Mouse (Mus musculus) central nervous system, embryonic 11.5 days (tissue): ENCODE measurements around the gene Rasa3. TPM values are rescaled to one million over a fixed set of nuclear protein-coding genes. Genes with fewer than 3 reads are reported as not detected.

Experiments used
- polyA plus RNA-seq: library from polyadenylated mRNA; depleted of rRNA; stranded (reverse); fragments of >200 nt; gene quantifications from 2 replicates; pipeline ENCODE4 v1.2.3, GENCODE M21; 2012; rRNA removed

Gene Rasa3
- 18.8 and 23.7 TPM in 2 replicates for polyA plus RNA-seq

DNA sequence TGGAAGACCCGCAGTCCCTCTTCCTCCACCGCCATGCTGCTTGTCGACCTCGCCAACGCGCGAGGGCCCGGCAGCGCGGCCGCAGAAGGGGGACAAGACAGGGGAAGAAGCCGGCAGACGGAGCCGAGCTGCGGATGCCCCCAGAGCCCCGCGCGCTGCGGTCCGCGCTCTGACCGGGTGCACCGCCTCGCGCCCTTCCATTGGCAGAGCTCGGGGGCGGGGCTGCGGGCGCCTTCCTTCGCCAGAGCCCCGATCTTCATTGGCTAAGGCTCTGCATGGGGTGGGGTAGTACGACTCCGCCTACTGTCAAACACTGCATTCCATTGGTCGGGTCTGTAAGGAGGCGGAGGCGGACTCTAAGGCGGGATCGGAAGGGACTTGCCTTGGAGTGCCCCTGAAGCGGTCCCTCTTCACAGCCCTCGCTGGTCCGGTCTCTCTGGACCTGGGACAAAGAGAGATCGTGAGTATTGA is at the start of gene Rasa3:
Gene Rasa3, minus strand, starts transcription at position 191 of the 471 bp plus-strand sequence.

DNA sequence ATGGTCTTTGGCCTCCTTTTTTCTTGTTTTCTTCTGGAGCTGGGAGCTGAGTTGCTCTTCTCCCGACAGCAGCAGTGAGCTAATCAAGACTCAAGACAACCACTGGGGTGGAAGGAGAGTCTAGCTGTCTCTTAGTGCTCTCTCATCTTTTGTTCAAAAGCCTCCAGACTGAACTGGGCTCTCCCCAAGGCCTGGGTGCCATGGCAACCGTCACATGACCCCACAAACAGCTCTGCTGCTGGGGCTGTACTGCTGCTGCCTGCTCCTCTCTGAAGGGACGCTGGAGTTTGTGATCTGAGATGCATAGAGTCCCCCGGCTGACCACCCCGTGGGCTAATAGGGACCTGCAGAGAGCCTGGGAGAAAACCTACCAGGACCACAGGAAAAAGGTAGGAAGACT is 28.3 kb upstream of the Rasa3 start, which contains the start of gene Cfap97d2:
Gene Cfap97d2, plus strand, starts transcription at position 222 of the 400 bp plus-strand sequence.

DNA sequence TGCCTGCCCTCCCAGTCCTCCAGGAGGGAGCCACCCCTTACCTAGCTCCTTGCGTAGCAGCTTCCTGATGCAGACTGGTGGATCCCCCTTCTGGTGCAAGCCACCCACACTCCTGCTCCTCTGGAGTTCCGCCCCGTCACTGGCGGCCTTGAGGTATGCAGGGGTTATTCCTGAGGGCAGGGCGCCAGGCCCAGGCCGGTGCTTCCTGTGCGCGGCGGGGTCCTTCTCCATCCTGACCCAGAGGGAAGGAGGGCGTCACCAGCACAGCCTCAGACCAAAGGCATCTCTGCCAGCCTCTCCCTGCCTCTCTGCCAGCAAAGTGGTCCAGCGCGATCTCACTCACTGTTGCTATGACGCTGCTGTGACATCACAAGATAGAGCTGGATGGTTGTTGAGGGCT is 115.3 kb downstream of the Rasa3 start, which contains the start of gene 1700029H14Rik:
Gene 1700029H14Rik, minus strand, starts transcription at position 344 of the 400 bp plus-strand sequence.

Other genes starting within 250 kb of the Rasa3 start
- 0.08 and 0.37 TPM in 2 replicates for gene Tmem255b, start 242.4 kb downstream of the Rasa3 start, polyA plus RNA-seq
- 12.3 and 12.8 TPM in 2 replicates for gene Gas6, start 183.1 kb downstream of the Rasa3 start, polyA plus RNA-seq
- not detected in 2 replicates for gene 1700029H14Rik, start 115.1 kb downstream of the Rasa3 start, polyA plus RNA-seq
- 1.4 and 1.7 TPM in 2 replicates for gene Cfap97d2, start 28.3 kb upstream of the Rasa3 start, polyA plus RNA-seq
- gene Cdc16, start 80.1 kb upstream of the Rasa3 start, polyA plus RNA-seq = 163 and 172 TPM in 2 replicates
- 30.9 and 68.3 TPM in 2 replicates for gene Upf3a, start 108.0 kb upstream of the Rasa3 start, polyA plus RNA-seq
- gene AF366264, start 160.8 kb upstream of the Rasa3 start, polyA plus RNA-seq = not detected in 2 replicates
- 28.4 and 29.7 TPM in 2 replicates for gene Champ1, start 192.0 kb upstream of the Rasa3 start, polyA plus RNA-seq
- 47.8 and 59.9 TPM in 2 replicates for gene Coprs, start 212.7 kb upstream of the Rasa3 start, polyA plus RNA-seq